Mouse (Mus musculus) liver, embryonic 13.5 days (tissue): ENCODE data around the gene Mphosph10. TPM values are rescaled to one million over a fixed set of nuclear protein-coding genes. Genes with fewer than 3 reads are reported as not detected.

ENCODE experiments used
- ATAC-seq: fragments of 200-750 bp; cut with Nextera tagmentation; 2 replicates; pipeline ENCODE4 v1.8.0; 2017; ENCODE audit warnings: low read depth, mild to moderate bottlenecking, moderate number of reproducible peaks, moderate library complexity
- DNase-seq: peaks from one replicate; pipeline ENCODE4 v3.0.0; 2022
- H3K27ac ChIP-seq: fragments of 300-500 bp; sonication (generic); 2 replicates; pipeline ENCODE4 v1.5.1; 2015; ENCODE audit warnings: moderate library complexity, mild to moderate bottlenecking, inconsistent platforms
- H3K27me3 ChIP-seq: fragments of 300-500 bp; sonication (generic); 2 replicates; pipeline ENCODE4 v1.6.1; 2015; ENCODE audit warnings: mild to moderate bottlenecking, inconsistent platforms
- H3K36me3 ChIP-seq: fragments of 300-500 bp; sonication (generic); 2 replicates; pipeline ENCODE4 v1.6.1; 2015; ENCODE audit warnings: mild to moderate bottlenecking, inconsistent platforms
- H3K4me1 ChIP-seq: fragments of 300-500 bp; sonication (generic); replicated peaks from 2 replicates; pipeline ENCODE4 v1.6.1; 2015; ENCODE audit warnings: inconsistent platforms
- H3K4me2 ChIP-seq: fragments of 300-500 bp; sonication (generic); 2 replicates; pipeline ENCODE4 v1.6.1; 2015; ENCODE audit warnings: inconsistent platforms, mild to moderate bottlenecking, moderate library complexity
- H3K4me3 ChIP-seq: fragments of 300-500 bp; sonication (generic); replicated peaks from 2 replicates; pipeline ENCODE4 v1.5.1; 2015; ENCODE audit warnings: mild to moderate bottlenecking, inconsistent platforms
- H3K9ac ChIP-seq: fragments of 300-500 bp; sonication (generic); 2 replicates; pipeline ENCODE4 v1.6.1; 2015; ENCODE audit warnings: mild to moderate bottlenecking, inconsistent platforms
- H3K9me3 ChIP-seq: fragments of 300-500 bp; sonication (generic); replicated peaks from 2 replicates; pipeline ENCODE4 v1.6.1; 2016; ENCODE audit warnings: inconsistent platforms
- WGBS: fragments of 180-500 bp; shearing (Covaris S2); methylation state at CpG from one replicate; pipeline ENCODE4 v1.1.7; 2015; ENCODE audit not compliant: insufficient replicate concordance; 5-methylcytosine and 5-hydroxymethylcytosine counted together
- polyA plus RNA-seq: library from polyadenylated mRNA; unstranded; fragments of >200 nt; fragmentation: Nextera tagmentation; extraction: Ambion mirVana; gene quantifications from 2 replicates; pipeline ENCODE4 v1.2.1, GENCODE M21; 2015

The Mphosph10 gene
- polyA plus RNA-seq, 1 experiment from 2014 or later = 36.2 TPM

GRCm38 (mm10) chr7:64373147-64373829 lies 18.8 kb downstream of the Mphosph10 start:
- H3K36me3 ChIP-seq = peaks cover 41% of the 10 kb centered on the region
- peak overlapping the region; percentile 82 for H3K9ac ChIP-seq
- WGBS = 11% methylated on average over 18 of the region's 18 CpGs
- H3K4me3 ChIP-seq = peak overlapping the region; percentile 76
- H3K9me3 ChIP-seq = no peaks in the 10 kb centered on the region
- no peaks in the 10 kb centered on the region for H3K27me3 ChIP-seq
- H3K4me2 ChIP-seq = peak overlapping the region; percentile 68
- H3K27ac ChIP-seq = peak overlapping the region; percentile 91
- no peak for DNase-seq
- H3K4me1 ChIP-seq = peaks cover 11% of the 10 kb centered on the region
- no peak for ATAC-seq

- WGBS = 88% methylated on average over 23 of the region's 23 CpGs
Measured at GRCm38 (mm10) chr7:64371940-64372878, 19.9 kb downstream of the Mphosph10 start.

GRCm38 (mm10) chr7:64369841-64370240 lies 22.2 kb downstream of the Mphosph10 start:
- no peak overlapping the region for H3K27ac ChIP-seq
- H3K4me3 ChIP-seq = no peak overlapping the region
- no peak for DNase-seq
- H3K4me1 ChIP-seq = peaks cover 11% of the 10 kb centered on the region
- no peak overlapping the region for H3K4me2 ChIP-seq
- WGBS = 78% methylated on average over 6 of the region's 6 CpGs
- ATAC-seq = no peak
- H3K36me3 ChIP-seq = peaks cover 25% of the 10 kb centered on the region
- H3K27me3 ChIP-seq = no peaks in the 10 kb centered on the region
- H3K9me3 ChIP-seq = no peaks in the 10 kb centered on the region
- H3K9ac ChIP-seq = no peak overlapping the region

More at GRCm38 (mm10) chr7:64371940-64372878, 19.9 kb downstream of the Mphosph10 start:
- H3K36me3 ChIP-seq = peaks cover 33% of the 10 kb centered on the region
- H3K9me3 ChIP-seq = no peaks in the 10 kb centered on the region
- no peak overlapping the region for H3K9ac ChIP-seq
- no peak for DNase-seq
- ATAC-seq = no peak
- H3K4me1 ChIP-seq = peaks cover 11% of the 10 kb centered on the region
- H3K27me3 ChIP-seq = no peaks in the 10 kb centered on the region
- peak overlapping the region; percentile 68 for H3K4me2 ChIP-seq
- H3K4me3 ChIP-seq = peak overlapping the region; percentile 76; the same call in 1 of the 2 replicates
- H3K27ac ChIP-seq = no peak overlapping the region

GRCm38 (mm10) chr7:64365863-64366262 lies 26.2 kb downstream of the Mphosph10 start:
- Histone ChIP-seq H3K4me1 (no peaks in the 10 kb centered on the region), H3K9me3 (no peaks in the 10 kb centered on the region), H3K9ac (no peak overlapping the region), H3K36me3 (peaks cover 59% of the 10 kb centered on the region), H3K27ac (no peak overlapping the region), H3K4me2 (no peak overlapping the region), H3K27me3 (no peaks in the 10 kb centered on the region), H3K4me3 (no peak overlapping the region)
- ATAC-seq (no peak), DNase-seq (no peak)
- WGBS = 79% methylated on average over 5 of the region's 5 CpGs

GRCm38 (mm10) chr7:64360586-64360945 lies 31.5 kb downstream of the Mphosph10 start:
- no peak; the same call in 1 of the 2 replicates for ATAC-seq
- no peak overlapping the region for H3K9ac ChIP-seq

GRCm38 (mm10) chr7:64359943-64360585 lies 32.0 kb downstream of the Mphosph10 start:
- Histone ChIP-seq H3K4me2 (no peak overlapping the region), H3K36me3 (peaks cover 65% of the 10 kb centered on the region), H3K9me3 (no peaks in the 10 kb centered on the region), H3K4me1 (0 out of 2 replicates have a peak, but pooled peaks cover 4% of the 10 kb centered on the region), H3K9ac (no peak overlapping the region), H3K4me3 (no peak overlapping the region), H3K27me3 (no peaks in the 10 kb centered on the region), H3K27ac (no peak overlapping the region)
- 0 out of 2 replicates have a peak, but pooled peaks have one; percentile 39 for ATAC-seq
- 75% methylated on average over 20 of the region's 20 CpGs for WGBS
- no peak for DNase-seq

More at GRCm38 (mm10) chr7:64360586-64360945, 31.5 kb downstream of the Mphosph10 start:
- peaks cover 65% of the 10 kb centered on the region for H3K36me3 ChIP-seq
- DNase-seq = no peak
- no peak overlapping the region for H3K4me3 ChIP-seq
- H3K4me1 ChIP-seq = 0 out of 2 replicates have a peak, but pooled peaks cover 4% of the 10 kb centered on the region
- H3K27ac ChIP-seq = no peak overlapping the region
- WGBS = 53% methylated on average over 3 of the region's 3 CpGs
- no peaks in the 10 kb centered on the region for H3K27me3 ChIP-seq
- H3K9me3 ChIP-seq = no peaks in the 10 kb centered on the region
- no peak overlapping the region for H3K4me2 ChIP-seq

GRCm38 (mm10) chr7:64358666-64359065 lies 33.4 kb downstream of the Mphosph10 start:
- H3K9ac ChIP-seq = no peak overlapping the region
- H3K9me3 ChIP-seq = no peaks in the 10 kb centered on the region
- H3K4me1 ChIP-seq = 0 out of 2 replicates have a peak, but pooled peaks cover 4% of the 10 kb centered on the region
- H3K27ac ChIP-seq = no peak overlapping the region
- no peak overlapping the region for H3K4me3 ChIP-seq
- no peak overlapping the region for H3K4me2 ChIP-seq
- 80% methylated on average over 6 of the region's 6 CpGs for WGBS
- DNase-seq (no peak), ATAC-seq (no peak)
- H3K27me3 ChIP-seq = no peaks in the 10 kb centered on the region
- peaks cover 54% of the 10 kb centered on the region for H3K36me3 ChIP-seq

GRCm38 (mm10) chr7:64357405-64357804 lies 34.7 kb downstream of the Mphosph10 start:
- Histone ChIP-seq H3K27ac (no peak overlapping the region), H3K36me3 (peaks cover 52% of the 10 kb centered on the region), H3K27me3 (no peaks in the 10 kb centered on the region), H3K9ac (no peak overlapping the region), H3K4me1 (0 out of 2 replicates have a peak, but pooled peaks cover 4% of the 10 kb centered on the region), H3K4me2 (no peak overlapping the region), H3K9me3 (no peaks in the 10 kb centered on the region), H3K4me3 (no peak overlapping the region)
- 80% methylated on average over 9 of the region's 9 CpGs for WGBS
- ATAC-seq (peak; percentile 29; the same call in 1 of the 2 replicates), DNase-seq (no peak)

GRCm38 (mm10) chr7:64356661-64357060 lies 35.4 kb downstream of the Mphosph10 start:
- no peak overlapping the region for H3K4me3 ChIP-seq
- H3K27ac ChIP-seq = no peak overlapping the region
- no peak overlapping the region for H3K9ac ChIP-seq
- no peaks in the 10 kb centered on the region for H3K9me3 ChIP-seq
- ATAC-seq (no peak), DNase-seq (no peak)
- H3K36me3 ChIP-seq = peaks cover 44% of the 10 kb centered on the region
- no peaks in the 10 kb centered on the region for H3K27me3 ChIP-seq
- H3K4me2 ChIP-seq = no peak overlapping the region
- 0 out of 2 replicates have a peak, but pooled peaks cover 4% of the 10 kb centered on the region for H3K4me1 ChIP-seq
- WGBS = 75% methylated on average over 5 of the region's 5 CpGs

- H3K27me3 ChIP-seq = no peaks in the 10 kb centered on the region
- H3K9ac ChIP-seq = no peak overlapping the region
- 75% methylated on average over 14 of the region's 14 CpGs for WGBS
- H3K4me1 ChIP-seq = no peaks in the 10 kb centered on the region
- no peaks in the 10 kb centered on the region for H3K9me3 ChIP-seq
- no peak overlapping the region for H3K4me3 ChIP-seq
- no peak overlapping the region for H3K4me2 ChIP-seq
- DNase-seq (no peak), ATAC-seq (no peak)
- peaks cover 35% of the 10 kb centered on the region for H3K36me3 ChIP-seq
- no peak overlapping the region for H3K27ac ChIP-seq
Measured at GRCm38 (mm10) chr7:64354206-64354605, 37.9 kb downstream of the Mphosph10 start.

GRCm38 (mm10) chr7:64351087-64351486 lies 41.0 kb downstream of the Mphosph10 start:
- no peaks in the 10 kb centered on the region for H3K27me3 ChIP-seq
- H3K4me3 ChIP-seq = no peak overlapping the region
- H3K36me3 ChIP-seq = peaks cover 29% of the 10 kb centered on the region
- H3K27ac ChIP-seq = no peak overlapping the region
- no peaks in the 10 kb centered on the region for H3K9me3 ChIP-seq
- ATAC-seq = no peak
- 73% methylated on average over 4 of the region's 4 CpGs for WGBS
- DNase-seq = no peak
- H3K4me2 ChIP-seq = no peak overlapping the region
- no peak overlapping the region for H3K9ac ChIP-seq
- H3K4me1 ChIP-seq = no peaks in the 10 kb centered on the region
